Mouse (Mus musculus): ENCODE data around the gene Sik3. TPM values are rescaled to one million over a fixed set of nuclear protein-coding genes. Genes with fewer than 3 reads are reported as not detected.

Sik3 gene
- polyA plus RNA-seq, 1 experiment from 2014 or later, result 9.6 TPM

DNA sequence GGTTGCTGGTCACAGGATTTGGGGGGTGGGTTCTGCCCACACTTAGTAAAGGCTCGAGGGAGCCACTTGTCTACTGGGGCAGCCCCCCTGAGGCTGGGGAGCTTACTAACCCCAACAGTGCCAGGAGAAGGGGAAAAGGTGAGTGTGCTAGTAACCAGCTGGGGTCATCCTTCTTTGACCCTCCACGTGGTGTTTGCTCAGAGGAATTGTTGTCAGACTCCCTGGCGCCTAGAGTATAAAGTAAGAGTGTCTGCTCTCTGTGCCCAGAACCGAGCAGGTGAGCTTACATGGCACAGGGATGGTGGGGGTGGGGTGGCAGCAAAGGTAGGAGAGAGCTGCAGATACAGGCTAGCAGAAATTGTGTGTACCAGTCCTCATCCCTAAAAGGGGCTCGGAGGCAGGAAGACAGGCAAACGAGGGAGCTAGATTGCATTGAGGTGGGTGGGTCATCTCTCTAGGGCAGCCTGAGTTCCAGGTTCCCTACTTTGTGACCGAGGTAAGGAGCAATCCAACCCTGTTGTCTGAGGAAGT, 255.8 kb downstream of the Sik3 start, which contains the start of gene Apoa5:
Gene Apoa5, plus strand, starts transcription at position 291 of the 531 bp plus-strand sequence.
- Histone ChIP-seq H3K36me3 (ENCODE audit: control insufficient read depth, insufficient read depth, low read length) (no peaks in the 10 kb centered on the region), H3K9me3 (ENCODE audit: control insufficient read depth, low read depth, low read length) (no peaks in the 10 kb centered on the region), H3K4me3 (ENCODE audit: low read depth, low read length) (no peak within 1 kb of the TSS), H3K27ac (ENCODE audit: low read length) (no peak within 1 kb of the TSS), H3K27me3 (ENCODE audit: control insufficient read depth, insufficient read depth, low read length) (peaks cover 4% of the 10 kb centered on the region; the same call in 1 of the 2 replicates), H3K4me2 (replicated peaks; ENCODE audit: low read depth, low read length) (no peak within 1 kb of the TSS), H3K4me1 (ENCODE audit: control insufficient read depth, insufficient read depth, low read length) (no peaks in the 10 kb centered on the region), H3K9ac (replicated peaks; ENCODE audit: low read depth, low read length) (no peak within 1 kb of the TSS)
- 43% methylated on average over 7 of the region's 7 CpGs for WGBS
- no peak for ATAC-seq (ENCODE audit: insufficient number of reproducible peaks, insufficient read depth, low FRiP score, low read depth)

DNA sequence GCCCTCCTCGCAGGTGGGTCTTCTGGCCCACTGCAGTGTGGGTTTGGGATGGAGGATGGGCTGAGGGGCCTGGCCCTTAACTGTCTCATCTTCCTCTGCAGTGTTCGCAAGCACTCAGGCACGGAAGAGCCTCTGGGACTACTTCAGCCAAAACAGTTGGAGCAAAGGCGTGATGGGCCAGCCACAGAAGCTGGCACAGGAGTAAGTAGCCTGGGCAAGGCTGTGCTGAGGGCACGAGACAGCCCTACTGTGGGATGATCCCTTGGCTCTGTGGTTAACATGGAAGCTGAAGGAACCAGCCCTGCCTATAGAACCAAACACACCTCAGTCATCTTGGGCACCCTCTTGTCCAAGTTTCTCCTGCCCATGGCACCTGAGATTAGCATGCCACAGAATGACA, 256.5 kb downstream of the Sik3 start:
- no peak for ATAC-seq (ENCODE audit: insufficient number of reproducible peaks, insufficient read depth, low FRiP score, low read depth)
- no peak overlapping the region for H3K9ac ChIP-seq (replicated peaks; ENCODE audit: low read depth, low read length)
- no peak overlapping the region for H3K4me3 ChIP-seq (ENCODE audit: low read depth, low read length)
- H3K4me2 ChIP-seq (replicated peaks; ENCODE audit: low read depth, low read length), result no peak overlapping the region
- peaks cover 6% of the 10 kb centered on the region for H3K4me1 ChIP-seq (ENCODE audit: control insufficient read depth, insufficient read depth, low read length)
- WGBS, result 84% methylated on average over 5 of the region's 5 CpGs
- no peak overlapping the region for H3K27ac ChIP-seq (ENCODE audit: low read length)
- H3K9me3 ChIP-seq (ENCODE audit: control insufficient read depth, low read depth, low read length), result no peaks in the 10 kb centered on the region
- no peaks in the 10 kb centered on the region for H3K36me3 ChIP-seq (ENCODE audit: control insufficient read depth, insufficient read depth, low read length)
- H3K27me3 ChIP-seq (ENCODE audit: control insufficient read depth, insufficient read depth, low read length), result peaks cover 4% of the 10 kb centered on the region; the same call in 1 of the 2 replicates

- no peak overlapping the region for H3K27ac ChIP-seq (ENCODE audit: low read length)
- WGBS, result 91% methylated on average over 4 of the region's 4 CpGs
These were observed 258.2 kb downstream of the Sik3 start for GRCm38 (mm10) chr9:46270782-46271181.

DNA sequence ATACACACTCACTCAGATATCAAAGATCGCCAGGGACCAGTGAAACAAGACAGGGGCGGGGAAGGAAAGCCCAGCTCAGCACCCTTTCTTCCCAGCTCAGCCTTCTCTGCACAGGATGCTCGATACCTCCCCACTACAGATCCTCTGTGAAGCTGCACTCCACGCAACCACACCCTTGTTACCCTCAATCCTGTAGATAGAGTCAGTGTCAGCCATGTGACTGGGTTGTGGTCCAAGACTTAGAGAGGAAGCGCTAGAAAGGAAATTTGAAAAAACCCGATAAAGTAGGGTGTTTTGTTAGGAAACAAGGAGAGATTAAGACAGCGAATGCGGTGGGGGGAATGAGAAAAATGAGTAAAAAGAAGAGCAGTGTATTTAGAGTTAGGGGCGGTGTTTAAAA, 259.4 kb downstream of the Sik3 start:
- 77% methylated on average over 9 of the region's 9 CpGs for WGBS
- Histone ChIP-seq H3K9ac (replicated peaks; ENCODE audit: low read depth, low read length) (no peak overlapping the region), H3K27me3 (ENCODE audit: control insufficient read depth, insufficient read depth, low read length) (peaks cover 4% of the 10 kb centered on the region; the same call in 1 of the 2 replicates), H3K4me3 (ENCODE audit: low read depth, low read length) (no peak overlapping the region), H3K9me3 (ENCODE audit: control insufficient read depth, low read depth, low read length) (no peaks in the 10 kb centered on the region), H3K36me3 (ENCODE audit: control insufficient read depth, insufficient read depth, low read length) (peaks cover 18% of the 10 kb centered on the region; the same call in 1 of the 2 replicates), H3K4me1 (ENCODE audit: control insufficient read depth, insufficient read depth, low read length) (peaks cover 6% of the 10 kb centered on the region), H3K27ac (ENCODE audit: low read length) (no peak overlapping the region), H3K4me2 (replicated peaks; ENCODE audit: low read depth, low read length) (no peak overlapping the region)
- ATAC-seq (ENCODE audit: insufficient number of reproducible peaks, insufficient read depth, low FRiP score, low read depth), result no peak

More at GRCm38 (mm10) chr9:46270782-46271181, 258.2 kb downstream of the Sik3 start:
- H3K4me3 ChIP-seq (ENCODE audit: low read depth, low read length), result no peak overlapping the region
- no peaks in the 10 kb centered on the region for H3K9me3 ChIP-seq (ENCODE audit: control insufficient read depth, low read depth, low read length)
- H3K27me3 ChIP-seq (ENCODE audit: control insufficient read depth, insufficient read depth, low read length), result peaks cover 4% of the 10 kb centered on the region; the same call in 1 of the 2 replicates
- peaks cover 6% of the 10 kb centered on the region; the same call in 1 of the 2 replicates for H3K36me3 ChIP-seq (ENCODE audit: control insufficient read depth, insufficient read depth, low read length)
- no peak for ATAC-seq (ENCODE audit: insufficient number of reproducible peaks, insufficient read depth, low FRiP score, low read depth)
- no peak overlapping the region for H3K4me2 ChIP-seq (replicated peaks; ENCODE audit: low read depth, low read length)
- H3K4me1 ChIP-seq (ENCODE audit: control insufficient read depth, insufficient read depth, low read length), result peaks cover 6% of the 10 kb centered on the region
- no peak overlapping the region for H3K9ac ChIP-seq (replicated peaks; ENCODE audit: low read depth, low read length)

GRCm38 (mm10) chr9:46272677-46273454, 260.2 kb downstream of the Sik3 start, which contains the start of gene Zpr1:
Gene Zpr1, plus strand, starts transcription at chr9:46273064.
- WGBS, result 5% methylated on average over 45 of the region's 45 CpGs
- Histone ChIP-seq H3K27ac (ENCODE audit: low read length) (peak within 1 kb of the TSS; percentile 44), H3K4me3 (ENCODE audit: low read depth, low read length) (peak within 1 kb of the TSS; percentile 80), H3K9ac (replicated peaks; ENCODE audit: low read depth, low read length) (peak within 1 kb of the TSS; percentile 60), H3K36me3 (ENCODE audit: control insufficient read depth, insufficient read depth, low read length) (peaks cover 25% of the 10 kb centered on the region), H3K27me3 (ENCODE audit: control insufficient read depth, insufficient read depth, low read length) (peaks cover 4% of the 10 kb centered on the region; the same call in 1 of the 2 replicates), H3K4me1 (ENCODE audit: control insufficient read depth, insufficient read depth, low read length) (peaks cover 6% of the 10 kb centered on the region), H3K9me3 (ENCODE audit: control insufficient read depth, low read depth, low read length) (no peaks in the 10 kb centered on the region), H3K4me2 (replicated peaks; ENCODE audit: low read depth, low read length) (peak within 1 kb of the TSS; percentile 85)
- ATAC-seq (ENCODE audit: insufficient number of reproducible peaks, insufficient read depth, low FRiP score, low read depth), result peak; percentile 93

Other genes with a start within 250 kb of the Sik3 start
- 24.4 and 34.6 TPM in 2 replicates for gene Cep164, start 184.1 kb upstream of the Sik3 start, polyA plus RNA-seq (2014; fragmentation: Nextera tagmentation; extraction: Ambion mirVana)
- 34.3 and 37.1 TPM in 2 replicates for gene Bace1, start 174.2 kb upstream of the Sik3 start, polyA plus RNA-seq (2014; fragmentation: Nextera tagmentation; extraction: Ambion mirVana)
- gene Pcsk7, start 106.3 kb upstream of the Sik3 start, polyA plus RNA-seq (2014; fragmentation: Nextera tagmentation; extraction: Ambion mirVana), result 13.5 and 17.5 TPM in 2 replicates
- 65.4 and 77.0 TPM in 2 replicates for gene Rnf214, start 105.9 kb upstream of the Sik3 start, polyA plus RNA-seq (2014; fragmentation: Nextera tagmentation; extraction: Ambion mirVana)
- gene Tagln, start 76.8 kb upstream of the Sik3 start, polyA plus RNA-seq (2014; fragmentation: Nextera tagmentation; extraction: Ambion mirVana), result 573 and 578 TPM in 2 replicates
- 41.5 and 42.1 TPM in 2 replicates for gene Sidt2, start 57.6 kb upstream of the Sik3 start, polyA plus RNA-seq (2014; fragmentation: Nextera tagmentation; extraction: Ambion mirVana)
- gene Pafah1b2, start 130 bp upstream of the Sik3 start, polyA plus RNA-seq (2014; fragmentation: Nextera tagmentation; extraction: Ambion mirVana), result 177 and 180 TPM in 2 replicates
- gene Apoa1, start 215.8 kb downstream of the Sik3 start, polyA plus RNA-seq (2014; fragmentation: Nextera tagmentation; extraction: Ambion mirVana), result 70.2 and 73.0 TPM in 2 replicates
- not detected in 2 replicates for gene Apoc3, start 222.8 kb downstream of the Sik3 start, polyA plus RNA-seq (2014; fragmentation: Nextera tagmentation; extraction: Ambion mirVana)
- gene Apoa4, start 227.9 kb downstream of the Sik3 start, polyA plus RNA-seq (2014; fragmentation: Nextera tagmentation; extraction: Ambion mirVana), result 0.67 and 1.2 TPM in 2 replicates

Measured in stomach, embryonic 14.5 days (tissue).